In genomic region chr7:29550691-29551090, GRCm38 (mm10) we compare ENCODE assay signal across 27 mouse cellular contexts. TPM values are rescaled to one million over a fixed set of nuclear protein-coding genes. Genes with fewer than 3 reads are reported as not detected.
DNase-seq lines count a peak whose midpoint lies in the region; ATAC-seq lines count a peak whose summit lies in the region.
"Had no signal": no experiment of that assay in that cellular context is flagged by ENCODE, and none has a peak within 500 bp of the region (broad histone marks: within the 10 kb centered on the region; RNA-seq: fewer than 3 reads in every experiment).

No protein-coding gene starts in this region.

- DNase-seq in embryo, embryonic 10.5 days (ENCODE audit: low spot score), result peak; percentile 10
- peak; percentile 8 for DNase-seq in embryo, embryonic 11 days
- peak; percentile 42 for DNase-seq in forelimb bud, embryonic 11.5 days (ENCODE audit: low read depth, low spot score)
- peak; percentile 51 for DNase-seq in limb, embryonic 11.5 days (ENCODE audit: low spot score)
- no peak for DNase-seq in spleen, postnatal 36 days (ENCODE audit: low spot score in 2 of 2)
- DNase-seq: adrenal gland, adult 2 months; adrenal gland, postnatal 14 days; cerebellum, adult 18-20 months; cerebellum, adult 9-11 months; cerebellum, postnatal 25 days; gastrocnemius, postnatal 10 days; gastrocnemius, postnatal 36 days; heart, adult 2 months; heart, postnatal 14 days; kidney, adult 2 months had no signal

- H3K36me3 ChIP-seq in limb, embryonic 11.5 days (ENCODE audit: control insufficient read depth, insufficient read depth, low read length), result no peaks in the 10 kb centered on the region
- H3K36me3 ChIP-seq: embryonic facial prominence, embryonic 12.5 days; embryonic facial prominence, embryonic 15.5 days; forebrain, embryonic 12.5 days; forebrain, embryonic 15.5 days; heart, embryonic 10.5 days; heart, embryonic 13.5 days had no signal

- no peak for ATAC-seq in limb, embryonic 11.5 days (ENCODE audit: insufficient number of reproducible peaks, low FRiP score, low TSS enrichment, low read depth)
- ATAC-seq in erythroblast, adult 5-6 weeks (replicated peaks; ENCODE audit: low FRiP score, poor library complexity, severe bottlenecking), result no peak
- ATAC-seq: CD4-positive, CD25-positive, alpha-beta regulatory T cell, adult 4 months; forebrain, embryonic 15.5 days; hindbrain, postnatal 0 days; intestine, postnatal 0 days had no signal

- H3K27me3 ChIP-seq in limb, embryonic 11.5 days (ENCODE audit: control insufficient read depth, insufficient read depth, low read length), result no peaks in the 10 kb centered on the region
- H3K27me3 ChIP-seq: embryonic facial prominence, embryonic 12.5 days; embryonic facial prominence, embryonic 15.5 days; forebrain, embryonic 12.5 days; forebrain, embryonic 15.5 days; heart, embryonic 13.5 days had no signal

- no peak overlapping the region for H3K27ac ChIP-seq in limb, embryonic 11.5 days (replicated peaks; ENCODE audit: low read depth, low read length)
- H3K27ac ChIP-seq: embryonic facial prominence, embryonic 12.5 days; embryonic facial prominence, embryonic 15.5 days; forebrain, embryonic 12.5 days; forebrain, embryonic 15.5 days; heart, adult 2 months; heart, embryonic 10.5 days; heart, embryonic 13.5 days; hindbrain, embryonic 14.5 days; hindbrain, postnatal 0 days had no signal

- H3K9ac ChIP-seq in limb, embryonic 11.5 days (ENCODE audit: low read length), result no peak overlapping the region
- H3K9ac ChIP-seq: embryonic facial prominence, embryonic 12.5 days; embryonic facial prominence, embryonic 15.5 days; forebrain, embryonic 12.5 days; forebrain, embryonic 15.5 days; heart, embryonic 13.5 days; hindbrain, embryonic 14.5 days had no signal

- no peaks in the 10 kb centered on the region for H3K4me1 ChIP-seq in limb, embryonic 11.5 days (ENCODE audit: control insufficient read depth, insufficient read depth, low read length)
- H3K4me1 ChIP-seq: embryonic facial prominence, embryonic 12.5 days; forebrain, embryonic 12.5 days; forebrain, embryonic 15.5 days; heart, embryonic 10.5 days; heart, embryonic 13.5 days had no signal

- H3K4me3 ChIP-seq in limb, embryonic 11.5 days (ENCODE audit: low read depth, low read length), result no peak overlapping the region
- H3K4me3 ChIP-seq: embryonic facial prominence, embryonic 12.5 days; embryonic facial prominence, embryonic 15.5 days; erythroblast, embryonic 14.5 days; forebrain, embryonic 12.5 days; forebrain, embryonic 15.5 days; heart, adult 2 months; heart, embryonic 10.5 days; heart, embryonic 13.5 days had no signal

- H3K9me3 ChIP-seq in limb, embryonic 11.5 days (ENCODE audit: control insufficient read depth, low read length), result no peaks in the 10 kb centered on the region
- H3K9me3 ChIP-seq: embryonic facial prominence, embryonic 12.5 days; embryonic facial prominence, embryonic 15.5 days; forebrain, embryonic 12.5 days; forebrain, embryonic 15.5 days; heart, embryonic 10.5 days had no signal

- 16% methylated on average over 3 of the region's 3 CpGs for WGBS in limb, embryonic 11.5 days

- H3K4me2 ChIP-seq in limb, embryonic 11.5 days (ENCODE audit: low read depth, severe bottlenecking), result no peak overlapping the region
- H3K4me2 ChIP-seq: embryonic facial prominence, embryonic 12.5 days; embryonic facial prominence, embryonic 15.5 days; forebrain, embryonic 12.5 days; forebrain, embryonic 15.5 days; heart, embryonic 13.5 days; hindbrain, embryonic 14.5 days had no signal

RNA-seq across cellular contexts. Expression of gene Sipa1l3, which starts 32.2 kb away (rescaled TPM):
- 12.1 and 14.0 TPM in 2 replicates for polyA plus RNA-seq in limb, embryonic 11.5 days (2014; fragmentation: Nextera tagmentation; extraction: Ambion mirVana)
- 2.9 and 5.4 TPM in 2 replicates for total RNA-seq in erythroblast, adult 5-6 weeks (2015; ENCODE audit: low replicate concordance)
- 1.1 and 5.2 TPM in 2 replicates for total RNA-seq in erythroblast, adult 5-6 weeks (2017; ENCODE audit: low replicate concordance)

Comparison
In these comparisons a context has a peak if more than half of its experiments do, and no peak if none do; other contexts are left out.
1. DNase-seq: peak in embryo, embryonic 10.5 days (single experiment), embryo, embryonic 11 days (single experiment), forelimb bud, embryonic 11.5 days (single experiment) and limb, embryonic 11.5 days (single experiment); none in spleen, postnatal 36 days (0 of 2).